In the genomic region with DNA sequence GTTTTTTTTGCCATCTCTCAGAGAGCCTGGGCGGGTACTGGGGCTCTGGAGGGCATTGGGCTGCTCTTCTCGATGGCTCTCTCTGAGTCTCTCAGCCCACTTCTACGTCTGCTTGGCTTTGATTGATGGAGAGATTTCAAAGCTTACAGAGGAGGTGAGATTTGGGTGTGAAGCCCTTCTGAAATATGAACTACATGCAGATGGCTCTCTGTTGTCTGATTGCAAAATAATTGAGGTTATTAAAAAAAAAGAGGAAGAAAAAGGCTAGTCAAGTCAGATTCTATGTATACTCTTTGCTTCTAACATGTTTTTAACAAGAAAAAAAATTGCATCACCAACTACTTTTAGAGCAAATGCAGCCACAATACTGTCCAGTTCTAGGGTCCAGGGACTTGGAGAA, we compare ENCODE assay signal across 31 mouse cellular contexts.
DNase-seq lines count a peak whose midpoint lies in the region; ATAC-seq and TF ChIP-seq lines count a peak whose summit lies in the region.
"Had no signal": no experiment of that assay in that cellular context is flagged by ENCODE, and none has a peak within 500 bp of the region (broad histone marks: within the 10 kb centered on the region; RNA-seq: fewer than 3 reads in every experiment).

No protein-coding gene starts in this region.

- no peaks in the 10 kb centered on the region for H3K79me2 ChIP-seq in macrophage (ENCODE audit: inconsistent target)

- H3K9me3 ChIP-seq in midbrain, embryonic 11.5 days (ENCODE audit: control insufficient read depth, low read length): no peaks in the 10 kb centered on the region
- no peaks in the 10 kb centered on the region for H3K9me3 ChIP-seq in midbrain, embryonic 16.5 days (replicated peaks; ENCODE audit: control insufficient read depth, low read length, poor library complexity, severe bottlenecking)
- H3K9me3 ChIP-seq: embryonic facial prominence, embryonic 10.5 days; embryonic facial prominence, embryonic 13.5 days; forebrain, embryonic 10.5 days; heart, embryonic 12.5 days; heart, embryonic 15.5 days; hindbrain, embryonic 10.5 days; hindbrain, embryonic 13.5 days; intestine, embryonic 15.5 days had no signal

- H3K9ac ChIP-seq in midbrain, embryonic 11.5 days (ENCODE audit: low read length): no peak overlapping the region
- no peak overlapping the region for H3K9ac ChIP-seq in midbrain, embryonic 16.5 days (ENCODE audit: low read depth, low read length)
- H3K9ac ChIP-seq: embryonic facial prominence, embryonic 13.5 days; forebrain, postnatal 0 days; heart, embryonic 12.5 days; heart, embryonic 15.5 days; hindbrain, embryonic 13.5 days; intestine, embryonic 15.5 days had no signal

- WGBS in midbrain, embryonic 11.5 days: 79% methylated on average over 3 of the region's 3 CpGs
- WGBS in midbrain, embryonic 16.5 days: 79% methylated on average over 3 of the region's 3 CpGs
- 29% methylated on average over 3 of the region's 3 CpGs for whole genome bisulfite sequencing in macrophage (ENCODE audit: missing documents)

- H3K27ac ChIP-seq in midbrain, embryonic 11.5 days (ENCODE audit: low read depth, low read length): no peak overlapping the region
- H3K27ac ChIP-seq in midbrain, embryonic 16.5 days (ENCODE audit: low read length): no peak overlapping the region
- H3K27ac ChIP-seq in bone marrow macrophage, adult 2 months (ENCODE audit: insufficient read depth, low read depth, low read length): peak overlapping the region; percentile 73
- H3K27ac ChIP-seq in macrophage: peak overlapping the region; percentile 51
- H3K27ac ChIP-seq: embryonic facial prominence, embryonic 10.5 days; embryonic facial prominence, embryonic 13.5 days; gastrocnemius, adult 2 months; heart, embryonic 15.5 days; hindbrain, embryonic 10.5 days; hindbrain, embryonic 13.5 days; intestine, embryonic 15.5 days had no signal

- no peak for ATAC-seq in midbrain, embryonic 11.5 days (ENCODE audit: low FRiP score)
- ATAC-seq in midbrain, embryonic 16.5 days: no peak
- peak; percentile 21; the same call in 1 of the 2 replicates for ATAC-seq in monocyte, adult 5-6 weeks (replicated peaks; ENCODE audit: insufficient number of reproducible peaks, low FRiP score, low TSS enrichment, poor library complexity, severe bottlenecking)
- ATAC-seq: CD4-positive, CD25-positive, alpha-beta regulatory T cell, adult 4 months; forebrain, embryonic 14.5 days; forebrain, postnatal 0 days; hindbrain, embryonic 16.5 days had no signal

- H3K4me1 ChIP-seq in midbrain, embryonic 11.5 days (ENCODE audit: control insufficient read depth, insufficient read depth, low read length): 0 out of 2 replicates have a peak, but pooled peaks cover 2% of the 10 kb centered on the region
- H3K4me1 ChIP-seq in midbrain, embryonic 16.5 days (ENCODE audit: control insufficient read depth, insufficient read depth, low read length): no peaks in the 10 kb centered on the region
- peaks cover 22% of the 10 kb centered on the region for H3K4me1 ChIP-seq in bone marrow macrophage, adult 2 months (ENCODE audit: control insufficient read depth, insufficient read depth, low read length)
- H3K4me1 ChIP-seq: hindbrain, embryonic 13.5 days had no signal

- intact Hi-C loops in gastrocnemius, postnatal 14 days (cut with DNase I; ENCODE audit: low total_unique reads): loop anchor here (10.0 kb wide), 1 partner anchor 115 kb away; no protein-coding TSS in a partner anchor

- H3K4me3 ChIP-seq in midbrain, embryonic 11.5 days (ENCODE audit: low read depth, low read length): no peak overlapping the region
- H3K4me3 ChIP-seq in midbrain, embryonic 16.5 days (ENCODE audit: low read depth, low read length): no peak overlapping the region
- H3K4me3 ChIP-seq in bone marrow macrophage, adult 2 months (ENCODE audit: insufficient read depth, low read length): no peak overlapping the region
- no peak overlapping the region for H3K4me3 ChIP-seq in macrophage (ENCODE audit: inconsistent target)
- H3K4me3 ChIP-seq: embryonic facial prominence, embryonic 10.5 days; embryonic facial prominence, embryonic 13.5 days; forebrain, embryonic 10.5 days; gastrocnemius, adult 2 months; heart, embryonic 12.5 days; heart, embryonic 15.5 days; hindbrain, embryonic 10.5 days; hindbrain, embryonic 13.5 days; intestine, embryonic 15.5 days had no signal

- TF ChIP-seq POLR2A in bone marrow macrophage, adult 2 months (IDR thresholded peaks at IDR 0.05; ENCODE audit: borderline replicate concordance, low read depth, low read length): no peak

- H3K4me2 ChIP-seq in midbrain, embryonic 11.5 days: no peak overlapping the region
- H3K4me2 ChIP-seq in midbrain, embryonic 16.5 days (ENCODE audit: low read length): no peak overlapping the region
- H3K4me2 ChIP-seq: embryonic facial prominence, embryonic 13.5 days; heart, embryonic 12.5 days; heart, embryonic 15.5 days; hindbrain, embryonic 13.5 days; intestine, embryonic 15.5 days had no signal

- no peaks in the 10 kb centered on the region for H3K36me3 ChIP-seq in midbrain, embryonic 11.5 days (ENCODE audit: control insufficient read depth, insufficient read depth, low read length)
- H3K36me3 ChIP-seq in midbrain, embryonic 16.5 days (ENCODE audit: control insufficient read depth, insufficient read depth, low read length): no peaks in the 10 kb centered on the region
- H3K36me3 ChIP-seq in macrophage (ENCODE audit: inconsistent target): no peaks in the 10 kb centered on the region
- H3K36me3 ChIP-seq: embryonic facial prominence, embryonic 10.5 days; embryonic facial prominence, embryonic 13.5 days; forebrain, embryonic 10.5 days; heart, embryonic 12.5 days; heart, embryonic 15.5 days; hindbrain, embryonic 10.5 days; hindbrain, embryonic 13.5 days; intestine, embryonic 15.5 days had no signal

- no peaks in the 10 kb centered on the region for H3K27me3 ChIP-seq in midbrain, embryonic 11.5 days (ENCODE audit: control insufficient read depth, insufficient read depth, low read length)
- H3K27me3 ChIP-seq in midbrain, embryonic 16.5 days (ENCODE audit: control insufficient read depth, insufficient read depth, low read depth, low read length): no peaks in the 10 kb centered on the region
- H3K27me3 ChIP-seq: embryonic facial prominence, embryonic 13.5 days; heart, embryonic 12.5 days; heart, embryonic 15.5 days; hindbrain, embryonic 13.5 days; intestine, embryonic 15.5 days had no signal

- DNase-seq in midbrain, embryonic 11.5 days (ENCODE audit: low spot score, missing footprints): peak; percentile 62
- DNase-seq in Muller cell, postnatal 12 days (ENCODE audit: inconsistent ontology term): no peak
- no peak for DNase-seq in layer of hippocampus, adult 18-20 months (ENCODE audit: low spot score in 2 of 2)
- no peak for DNase-seq in gastrocnemius, postnatal 14 days
- DNase-seq: adrenal gland, adult 2 months; adrenal gland, postnatal 14 days; cerebellum, adult 11-12 months; cerebellum, adult 8-10 months; cerebellum, postnatal 14 days; embryo, embryonic 11 days; forebrain, postnatal 0 days; gastrocnemius, adult 2 months; gastrocnemius, postnatal 25 days; heart, postnatal 10 days; heart, postnatal 36 days; kidney, adult 11 months had no signal

- TF ChIP-seq CTCF in bone marrow macrophage, adult 2 months (IDR thresholded peaks at IDR 0.05; ENCODE audit: low read depth, low read length): no peak

Comparison
In these comparisons a context has a peak if more than half of its experiments do, and no peak if none do; other contexts are left out.
1. H3K27ac ChIP-seq: peak in bone marrow macrophage, adult 2 months (single experiment) and macrophage (single experiment); none in midbrain, embryonic 11.5 days (single experiment) and midbrain, embryonic 16.5 days (single experiment).